Mouse (Mus musculus) testis, postnatal 14 days (tissue): ENCODE measurements around the gene Arf6.

Experiments
- DNase-seq: peaks from one replicate; pipeline ENCODE4 v3.0.0; 2021; ENCODE audit warnings: low spot score

Arf6 gene

DNA sequence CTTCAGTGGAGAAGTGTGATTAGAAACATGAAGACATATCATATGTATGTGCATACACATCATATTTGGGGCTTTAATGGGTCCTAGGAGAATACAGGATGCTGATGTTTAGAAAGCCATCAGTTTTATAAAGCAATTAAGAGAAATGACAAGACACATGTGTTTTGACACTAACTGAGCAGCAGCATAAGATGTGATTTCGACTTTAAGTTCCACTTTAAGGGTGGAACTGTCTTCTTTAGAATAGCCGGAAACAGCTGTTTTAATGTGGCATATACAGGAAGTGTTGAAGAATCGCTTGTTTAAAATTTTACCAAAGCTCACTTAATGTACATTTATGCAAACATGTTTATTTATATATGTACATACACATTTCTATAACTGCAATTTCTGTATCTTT lies 41.4 kb downstream of the Arf6 start:
- no peak for DNase-seq

DNA sequence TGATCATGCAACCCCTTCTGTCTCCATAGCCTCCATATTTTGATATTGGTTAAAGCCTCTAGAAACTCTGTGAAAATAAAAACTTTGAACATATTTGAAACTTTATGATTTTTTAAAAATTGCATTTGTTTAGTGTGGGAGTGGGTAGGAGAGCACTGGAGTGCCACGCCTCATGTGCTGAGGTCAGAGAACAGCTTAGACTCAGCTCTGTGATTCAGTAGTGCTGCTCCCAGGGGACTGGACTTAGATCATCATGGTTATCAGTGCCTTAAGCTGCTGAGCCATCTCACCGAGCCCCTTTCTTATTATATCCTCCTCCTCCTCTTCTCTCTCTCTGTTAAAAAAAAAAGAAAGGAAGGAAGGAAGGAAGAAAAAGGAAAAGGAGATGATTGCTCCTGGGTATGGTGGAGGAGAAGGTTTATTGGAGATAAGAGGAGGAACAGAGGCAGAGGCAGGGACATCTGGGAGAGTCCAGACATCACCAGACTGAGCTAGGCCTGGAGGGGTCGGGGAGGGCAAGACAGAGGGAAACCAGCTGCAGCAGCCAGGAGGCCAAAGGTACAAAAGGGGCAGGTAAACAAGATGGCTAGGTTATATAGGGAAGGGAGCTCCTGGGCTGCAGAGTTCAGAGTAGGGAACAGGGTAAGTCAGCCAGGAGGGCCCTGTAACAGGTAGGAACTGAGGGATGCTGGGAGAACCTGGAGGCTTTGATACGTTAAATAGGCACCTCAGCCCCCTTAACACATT lies 43.0 kb downstream of the Arf6 start:
- no peak for DNase-seq

- DNase-seq: no peak
These were observed 44.8 kb downstream of the Arf6 start for GRCm38 (mm10) chr12:69416793-69417192.

DNA sequence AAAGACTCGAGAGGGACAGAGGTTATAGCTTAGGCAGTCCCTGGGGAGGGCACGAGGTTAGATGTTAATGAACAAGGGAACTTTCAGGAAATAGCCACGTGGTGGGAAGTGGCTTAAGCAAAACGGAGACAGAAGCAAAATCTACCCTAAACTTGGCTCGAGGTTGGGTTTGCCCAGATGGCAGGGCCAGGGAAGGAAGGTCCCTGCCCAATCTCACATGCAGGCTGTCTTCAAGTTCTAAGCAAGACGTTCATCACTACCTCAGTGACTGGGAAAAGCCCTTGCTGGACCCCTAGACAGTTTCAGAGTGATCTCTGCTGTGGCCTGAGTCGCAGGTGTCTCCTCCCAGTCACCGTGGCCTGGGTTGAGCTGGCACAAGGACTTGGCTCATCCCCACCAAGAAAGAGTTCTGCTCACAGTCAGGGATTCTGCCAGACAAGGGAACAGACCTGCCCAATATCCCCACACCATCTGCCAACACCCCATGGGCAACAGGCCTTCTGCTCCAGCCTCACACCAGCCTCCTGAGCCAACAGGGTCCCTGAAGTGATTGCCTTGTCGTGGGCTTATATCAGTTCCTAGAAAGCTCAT lies 45.8 kb downstream of the Arf6 start:
- no peak for DNase-seq

DNA sequence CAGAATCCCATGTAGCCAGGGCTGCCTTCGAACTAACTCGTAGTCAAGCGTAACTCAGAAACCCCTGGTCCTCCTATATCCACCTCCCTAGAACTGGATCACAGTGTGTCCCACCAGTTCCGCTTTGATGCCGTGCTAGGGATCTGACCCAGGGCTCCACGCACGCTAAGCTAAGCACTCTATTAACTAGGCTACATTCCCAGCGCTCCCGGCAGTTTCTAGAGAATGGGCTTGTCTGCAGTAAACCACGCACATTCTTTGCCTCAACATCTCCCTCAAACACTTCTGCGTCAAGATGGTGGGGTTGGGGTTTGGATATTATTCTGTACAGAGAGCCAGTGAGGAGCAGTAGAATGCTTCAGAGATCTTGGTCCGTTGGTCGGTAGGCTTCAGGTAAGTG lies 46.7 kb downstream of the Arf6 start:
- DNase-seq: no peak

GRCm38 (mm10) chr12:69419017-69419605 lies 47.2 kb downstream of the Arf6 start:
- no peak for DNase-seq

DNA sequence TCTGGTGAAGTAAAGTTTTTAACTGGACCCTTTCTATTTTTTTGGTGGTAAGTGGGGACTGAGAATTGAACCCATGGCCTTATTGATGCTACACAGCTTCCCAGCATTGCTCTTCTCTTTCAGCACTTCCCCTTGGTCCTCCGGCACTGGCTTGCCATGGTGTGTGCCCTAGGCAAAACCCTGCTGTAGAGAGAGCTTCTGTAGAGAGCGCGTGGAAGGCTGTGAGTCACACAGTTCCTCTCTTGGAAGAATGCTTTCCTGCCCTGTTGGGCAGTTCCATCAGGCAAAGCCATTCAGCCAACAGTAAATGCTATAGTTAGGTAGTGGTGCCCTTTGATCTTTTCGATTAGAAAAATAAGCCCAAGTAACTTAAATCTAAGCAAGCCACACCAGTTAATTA lies 47.7 kb downstream of the Arf6 start:
- no peak for DNase-seq

DNA sequence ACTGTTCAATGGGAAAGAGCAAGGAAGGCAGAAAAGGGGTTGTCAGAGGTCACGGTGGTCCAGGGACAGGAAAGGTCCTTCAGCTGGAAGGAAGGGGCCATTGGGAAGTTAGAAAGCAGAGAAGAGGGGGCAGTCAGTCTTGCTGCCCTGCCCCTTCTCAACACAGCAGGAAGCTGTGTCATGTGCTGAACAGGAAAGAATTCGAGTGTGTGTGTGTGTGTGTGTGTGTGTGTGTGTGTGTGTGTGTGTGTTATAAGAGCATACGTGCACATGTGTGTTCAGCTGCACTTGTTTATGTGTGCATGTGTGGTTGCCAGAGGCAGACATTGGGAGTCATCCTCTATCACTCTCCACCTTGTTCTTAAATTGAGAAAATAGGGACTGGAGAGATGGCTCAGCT lies 48.8 kb downstream of the Arf6 start:
- no peak for DNase-seq

- DNase-seq: no peak
These were observed 51.0 kb downstream of the Arf6 start for GRCm38 (mm10) chr12:69422827-69423537.
